Mouse (Mus musculus) heart, adult 2 months (tissue): ENCODE measurements around the gene Hoxc10. TPM values are rescaled to one million over a fixed set of nuclear protein-coding genes. Genes with fewer than 3 reads are reported as not detected.

Experiments
- DNase-seq, 2 experiments: peaks; one replicate each; pipeline ENCODE4 v3.0.0; 2021
- H3K27ac ChIP-seq: fragments of 200-600 bp; 2 replicates; pipeline ENCODE4 v1.8.1; 2022
- H3K27me3 ChIP-seq: fragments of 200-500 bp; 2 replicates; pipeline ENCODE4 v1.6.1; 2012; ENCODE audit warnings: mild to moderate bottlenecking, low read length, inconsistent platforms, mixed read lengths; ENCODE audit not compliant: control insufficient read depth, insufficient read depth
- H3K36me3 ChIP-seq: fragments of 200-500 bp; 2 replicates; pipeline ENCODE4 v1.6.1; 2012; ENCODE audit warnings: low read length, inconsistent platforms; ENCODE audit not compliant: control insufficient read depth, insufficient read depth
- H3K4me1 ChIP-seq: fragments of 200-500 bp; 2 replicates; pipeline ENCODE4 v1.6.1; 2011; ENCODE audit warnings: low read length; ENCODE audit not compliant: control insufficient read depth, insufficient read depth
- H3K4me3 ChIP-seq: fragments of 200-600 bp; 2 replicates; pipeline ENCODE4 v1.8.1; 2022
- H3K79me2 ChIP-seq: fragments of 200-500 bp; replicated peaks from 2 replicates; pipeline ENCODE4 v1.6.1; 2012; ENCODE audit warnings: mild to moderate bottlenecking, inconsistent platforms, low read length, moderate library complexity, mixed read lengths; ENCODE audit not compliant: control insufficient read depth, insufficient read depth
- H3K9ac ChIP-seq: fragments of 200-500 bp; 2 replicates; pipeline ENCODE4 v1.6.1; 2012; ENCODE audit warnings: low read depth, mild to moderate bottlenecking, control low read depth, inconsistent platforms, low read length, mixed read lengths
- CTCF ChIP-seq: fragments of 200-600 bp; IDR thresholded peaks from 2 replicates; pipeline ENCODE4 v1.8.1; 2022; ENCODE audit warnings: antibody characterized with exemption, mild to moderate bottlenecking, moderate library complexity
- EP300 ChIP-seq: fragments of 200-500 bp; IDR thresholded peaks from 2 replicates; pipeline ENCODE4 v1.6.1; 2011; ENCODE audit warnings: low read depth, low read length, control low read depth; ENCODE audit not compliant: insufficient read depth
- POLR2A ChIP-seq: fragments of 200-500 bp; IDR thresholded peaks from 2 replicates; pipeline ENCODE4 v1.6.1; 2011; ENCODE audit warnings: mild to moderate bottlenecking, low read depth, low read length, control low read depth; ENCODE audit not compliant: insufficient read depth
- WGBS: fragments of 180-500 bp; shearing (Covaris S2); methylation state at CpG from one replicate; pipeline ENCODE4 v1.1.7; 2018; 5-methylcytosine and 5-hydroxymethylcytosine counted together
- intact Hi-C: fragments of 180-260 bp; cut with DNase I; formaldehyde crosslinking; loops from one replicate; pipeline ENCODE4 v1.15.1; 2025
- polyA plus RNA-seq: library from polyadenylated mRNA; depleted of rRNA; stranded (reverse); fragments of >200 nt; gene quantifications from 2 replicates; pipeline ENCODE4 v1.2.3, GENCODE M21; 2012
- total RNA-seq, 2 experiments: library from RNA; stranded (reverse); gene quantifications; 2 replicates each; pipeline ENCODE4 v1.2.3; 2021

The Hoxc10 gene
- total and polyA plus RNA-seq, 3 experiments, result not detected

GRCm38 (mm10) chr15:102970740-102971139 lies 4.1 kb downstream of the Hoxc10 start:
- Histone ChIP-seq H3K9ac (no peak overlapping the region), H3K4me3 (no peak overlapping the region), H3K36me3 (no peaks in the 10 kb centered on the region), H3K27me3 (peaks cover 38% of the 10 kb centered on the region), H3K79me2 (no peaks in the 10 kb centered on the region), H3K27ac (no peak overlapping the region), H3K4me1 (no peaks in the 10 kb centered on the region)
- DNase-seq, result no peak
- TF ChIP-seq EP300 (no peak), CTCF (peak; percentile 44), POLR2A (no peak)
- WGBS, result 3% methylated on average over 12 of the region's 12 CpGs
- intact Hi-C loops, result loop anchor here (5.0 kb wide), 1 partner anchor 208 kb away; no protein-coding TSS in a partner anchor

DNA sequence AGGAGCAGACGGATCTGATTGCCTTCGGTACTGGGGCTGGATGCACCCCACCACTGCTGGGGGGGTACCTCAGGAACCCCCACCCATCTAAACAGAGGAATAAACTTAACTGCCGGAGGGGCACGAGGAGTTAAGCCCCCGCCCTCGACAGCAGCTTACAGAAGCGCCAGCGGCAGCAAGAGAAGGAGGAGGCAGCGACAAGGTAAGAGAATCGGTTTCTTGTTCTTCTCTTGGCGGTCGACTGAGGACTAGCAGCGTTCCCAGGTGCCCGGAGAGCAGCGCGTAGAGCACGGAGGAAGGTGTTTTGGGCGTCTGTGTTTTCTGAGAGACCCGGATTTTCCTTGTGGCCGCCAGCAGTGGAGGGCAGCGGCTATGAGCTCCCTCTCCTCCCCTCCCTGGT lies 5.7 kb downstream of the Hoxc10 start:
- H3K27ac ChIP-seq, result no peak overlapping the region

GRCm38 (mm10) chr15:102972753-102973152 lies 6.2 kb downstream of the Hoxc10 start:
- H3K79me2 ChIP-seq, result no peaks in the 10 kb centered on the region
- H3K4me1 ChIP-seq, result no peaks in the 10 kb centered on the region
- H3K27me3 ChIP-seq, result peaks cover 28% of the 10 kb centered on the region
- H3K4me3 ChIP-seq, result no peak overlapping the region
- intact Hi-C loops, result loop anchor here (5.0 kb wide), 1 partner anchor 210 kb away; no protein-coding TSS in a partner anchor
- H3K36me3 ChIP-seq, result no peaks in the 10 kb centered on the region
- no peak for TF ChIP-seq EP300
- TF ChIP-seq POLR2A, result no peak
- no peak for TF ChIP-seq CTCF
- no peak overlapping the region for H3K27ac ChIP-seq
- WGBS, result 2% methylated on average over 6 of the region's 6 CpGs
- no peak for DNase-seq
- H3K9ac ChIP-seq, result no peak overlapping the region

More for the DNA sequence above, 5.7 kb downstream of the Hoxc10 start:
- 2% methylated on average over 21 of the region's 21 CpGs for WGBS
- Histone ChIP-seq H3K4me3 (no peak overlapping the region), H3K4me1 (no peaks in the 10 kb centered on the region), H3K27me3 (peaks cover 33% of the 10 kb centered on the region), H3K36me3 (no peaks in the 10 kb centered on the region), H3K9ac (no peak overlapping the region), H3K79me2 (no peaks in the 10 kb centered on the region)
- no peak for DNase-seq
- intact Hi-C loops, result loop anchor here (5.0 kb wide), 1 partner anchor 210 kb away; no protein-coding TSS in a partner anchor
- TF ChIP-seq POLR2A, result no peak
- TF ChIP-seq CTCF, result no peak
- TF ChIP-seq EP300, result no peak

DNA sequence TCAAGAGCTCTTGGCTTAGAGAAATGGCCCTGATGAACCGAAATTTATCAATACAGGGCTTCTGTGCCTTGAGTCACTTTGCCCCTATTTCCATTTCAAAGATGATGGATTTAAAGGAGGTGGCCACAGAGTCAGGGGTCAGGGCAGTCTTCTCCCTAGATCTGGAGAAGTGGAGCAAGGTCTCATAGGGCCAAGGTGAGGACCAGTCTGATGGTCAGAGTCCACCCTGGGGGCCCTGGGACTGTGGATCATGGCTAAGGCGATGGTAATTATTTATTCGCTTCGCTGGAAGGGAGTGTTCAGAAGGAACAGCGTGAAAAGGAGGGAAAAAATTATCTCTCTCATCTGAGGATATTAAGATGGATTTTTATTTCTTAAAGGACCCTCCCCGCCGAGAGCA lies 8.4 kb downstream of the Hoxc10 start:
- Histone ChIP-seq H3K36me3 (no peaks in the 10 kb centered on the region), H3K4me1 (no peaks in the 10 kb centered on the region), H3K79me2 (no peaks in the 10 kb centered on the region), H3K27me3 (peaks cover 29% of the 10 kb centered on the region), H3K4me3 (no peak overlapping the region), H3K27ac (no peak overlapping the region), H3K9ac (no peak overlapping the region)
- no peak for TF ChIP-seq POLR2A
- no peak for TF ChIP-seq CTCF
- TF ChIP-seq EP300, result no peak
- intact Hi-C loops, result no loop called here
- 11% methylated on average over 7 of the region's 7 CpGs for WGBS
- DNase-seq, result no peak

DNA sequence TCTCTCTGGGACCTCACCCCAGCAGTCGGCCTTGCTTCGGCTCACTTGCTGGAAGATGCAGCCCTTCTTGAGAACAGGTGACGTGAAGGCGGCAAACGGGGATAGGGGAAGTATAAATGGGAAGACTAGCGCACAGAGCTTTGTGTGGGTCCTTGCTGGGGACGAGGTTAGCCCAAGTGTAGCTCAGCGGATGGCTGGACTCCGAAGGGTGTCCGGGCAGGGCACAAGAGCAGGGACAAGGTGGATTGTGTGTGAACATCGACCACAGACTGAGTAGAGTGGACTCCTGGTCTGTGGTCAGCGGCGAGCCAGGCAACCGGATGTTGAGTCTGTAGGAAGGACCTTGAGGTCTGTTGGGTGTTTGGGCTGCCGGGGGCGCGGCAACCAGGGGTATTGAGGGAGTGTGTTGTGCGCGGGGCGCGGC lies 9.1 kb downstream of the Hoxc10 start:
- no peak for DNase-seq
- intact Hi-C loops, result no loop called here

DNA sequence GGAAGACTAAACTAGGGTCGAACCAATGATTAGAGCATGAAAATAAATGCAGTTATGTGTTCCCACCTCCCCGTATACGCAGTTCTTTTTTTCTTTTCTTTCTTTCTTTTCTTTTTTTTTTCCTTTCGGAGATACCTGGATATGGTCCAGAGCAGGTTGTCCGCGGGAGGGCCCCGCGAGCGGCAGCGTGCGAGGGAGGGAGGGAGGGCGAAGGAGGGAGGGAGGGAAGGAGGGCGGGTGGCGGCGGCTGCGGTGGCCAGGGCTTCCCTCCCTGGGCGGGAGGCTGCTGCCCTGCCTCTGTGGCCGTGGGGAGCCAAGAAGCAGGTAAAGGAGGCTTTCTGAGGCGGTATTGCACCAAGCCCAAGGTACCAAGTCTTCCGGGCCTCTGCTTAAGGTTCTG lies 9.6 kb downstream of the Hoxc10 start, which contains the start of gene Hoxc9:
Hoxc9 (plus strand) TSS at position 269 of the 400 bp plus-strand sequence.
- no peak within 1 kb of the TSS for H3K27ac ChIP-seq
- peak within 1 kb of the TSS; percentile 40 for H3K4me3 ChIP-seq
- peaks cover 30% of the 10 kb centered on the region for H3K27me3 ChIP-seq
- intact Hi-C loops, result no loop called here
- no peaks in the 10 kb centered on the region for H3K79me2 ChIP-seq
- H3K4me1 ChIP-seq, result no peaks in the 10 kb centered on the region
- no peak for DNase-seq
- no peaks in the 10 kb centered on the region for H3K36me3 ChIP-seq
- 4% methylated on average over 19 of the region's 20 CpGs for WGBS
- no peak for TF ChIP-seq CTCF
- H3K9ac ChIP-seq, result no peak within 1 kb of the TSS

More for the DNA sequence above, 9.1 kb downstream of the Hoxc10 start:
- 5% methylated on average over 21 of the region's 21 CpGs for WGBS
- no peak overlapping the region for H3K4me3 ChIP-seq
- TF ChIP-seq CTCF, result no peak
- no peak for TF ChIP-seq EP300
- no peak for TF ChIP-seq POLR2A
- H3K36me3 ChIP-seq, result no peaks in the 10 kb centered on the region
- peaks cover 31% of the 10 kb centered on the region for H3K27me3 ChIP-seq
- no peak overlapping the region for H3K27ac ChIP-seq
- no peaks in the 10 kb centered on the region for H3K4me1 ChIP-seq
- no peak overlapping the region for H3K9ac ChIP-seq
- H3K79me2 ChIP-seq, result no peaks in the 10 kb centered on the region
